Mouse (Mus musculus) kidney, adult 2 months (tissue): ENCODE measurements around the gene Gorasp2.

Experiments
- CTCF ChIP-seq: fragments of 200-500 bp; conservative IDR thresholded peaks from 2 replicates; pipeline ENCODE4 v1.5.1; 2011; ENCODE audit warnings: low read depth, mild to moderate bottlenecking, control low read depth, low read length, moderate library complexity, mixed read lengths; ENCODE audit not compliant: insufficient read depth, insufficient read length
- POLR2A ChIP-seq: fragments of 200-500 bp; IDR thresholded peaks from one replicate; pipeline ENCODE4 v1.6.1; 2011; ENCODE audit warnings: low read depth, low read length, control low read depth

DNA sequence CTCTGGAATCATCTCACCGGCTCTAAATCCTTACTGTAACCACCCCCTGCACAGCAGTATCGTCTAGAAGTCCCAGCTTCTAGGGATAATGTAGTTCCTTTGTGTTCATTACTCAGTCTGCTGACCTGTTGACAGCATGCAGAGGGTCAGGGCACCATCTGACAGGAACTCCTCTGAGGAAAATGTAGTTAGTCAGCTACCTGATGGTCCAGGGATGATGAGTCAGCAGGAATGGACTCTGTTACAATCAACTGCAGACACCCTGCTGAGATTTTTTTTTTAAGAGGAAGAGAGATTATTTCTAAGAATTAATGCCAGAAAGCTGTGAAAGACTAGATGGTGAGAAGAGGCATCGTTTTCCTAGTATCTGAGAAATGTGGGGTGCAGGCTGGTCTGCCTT lies 44.8 kb upstream of the Gorasp2 start:
- TF ChIP-seq CTCF (no peak), POLR2A (no peak)
